Mouse (Mus musculus) cortical plate, adult 2 months (tissue): ENCODE measurements around the gene Serpinb6b.
"Not testable (repeated sequence)": the region's sequence is repeated elsewhere in the genome, so short reads cannot be mapped to it uniquely, and the experiment has no call there.

Experiments used
- CTCF ChIP-seq: fragments of 200-500 bp; IDR thresholded peaks from 2 replicates; pipeline ENCODE4 v1.5.1; 2011; ENCODE audit warnings: mild to moderate bottlenecking, control low read depth, low read length; ENCODE audit not compliant: insufficient read depth; ENCODE audit errors: extremely low read depth
- POLR2A ChIP-seq: fragments of 200-500 bp; IDR thresholded peaks from 2 replicates; pipeline ENCODE4 v1.6.1; 2011; ENCODE audit warnings: mild to moderate bottlenecking, low read length, control low read depth; ENCODE audit not compliant: insufficient read depth; ENCODE audit errors: extremely low read depth

DNA sequence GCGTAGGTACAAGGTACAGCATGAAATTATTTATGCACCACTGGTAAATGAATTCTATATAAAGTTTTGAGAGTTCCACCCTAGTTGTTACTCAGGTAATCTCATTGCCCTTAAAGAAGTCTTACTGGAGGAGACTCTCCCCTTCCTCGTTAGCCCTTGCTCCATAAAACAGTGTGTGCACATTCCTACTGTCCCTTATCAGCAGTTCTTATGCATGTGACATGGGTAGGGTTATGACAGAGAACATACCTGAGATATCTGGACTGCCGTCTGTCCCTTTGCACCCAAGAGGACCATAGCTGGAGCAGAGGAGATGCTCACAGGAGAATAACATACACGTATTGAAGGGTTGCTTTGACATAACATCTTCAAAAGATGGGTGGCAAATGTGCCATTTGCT, 26.7 kb upstream of the Serpinb6b start:
- TF ChIP-seq CTCF, POLR2A: not testable (repeated sequence)
